Mouse (Mus musculus) heart, adult 2 months (tissue): ENCODE data around the gene Zp2.

Source experiments
- CTCF ChIP-seq: fragments of 200-600 bp; IDR thresholded peaks from 2 replicates; pipeline ENCODE4 v1.8.1; 2022; ENCODE audit warnings: antibody characterized with exemption, mild to moderate bottlenecking, moderate library complexity
- EP300 ChIP-seq: fragments of 200-500 bp; IDR thresholded peaks from 2 replicates; pipeline ENCODE4 v1.6.1; 2011; ENCODE audit warnings: low read depth, low read length, control low read depth; ENCODE audit not compliant: insufficient read depth

- no peak for TF ChIP-seq EP300
- no peak for TF ChIP-seq CTCF
These were observed 18.0 kb downstream of the Zp2 start for GRCm38 (mm10) chr7:120126976-120127685.
